Mouse (Mus musculus) neural tube, embryonic 11.5 days (tissue): ENCODE data around the gene Efna5. TPM values are rescaled to one million over a fixed set of nuclear protein-coding genes. Genes with fewer than 3 reads are reported as not detected.

ENCODE experiments used
- ATAC-seq: fragments of 200-750 bp; cut with Nextera tagmentation; 2 replicates; pipeline ENCODE4 v1.8.0; 2017; ENCODE audit warnings: moderate number of reproducible peaks, mild to moderate bottlenecking, moderate TSS enrichment, moderate library complexity; ENCODE audit not compliant: insufficient read depth, low FRiP score, low TSS enrichment
- DNase-seq: peaks from one replicate; pipeline ENCODE4 v3.0.0-alpha.2; 2015; ENCODE audit warnings: low spot score
- H3K27ac ChIP-seq: fragments of 300-500 bp; sonication (generic); 2 replicates; pipeline ENCODE4 v1.5.1; 2014; ENCODE audit warnings: low read depth, mild to moderate bottlenecking, low read length
- H3K27me3 ChIP-seq: fragments of 300-500 bp; sonication (generic); 2 replicates; pipeline ENCODE4 v1.6.1; 2014; ENCODE audit warnings: mild to moderate bottlenecking, low read length, mixed read lengths; ENCODE audit not compliant: control insufficient read depth, insufficient read depth
- H3K36me3 ChIP-seq: fragments of 300-500 bp; sonication (generic); 2 replicates; pipeline ENCODE4 v1.6.1; 2014; ENCODE audit warnings: mild to moderate bottlenecking, low read length, moderate library complexity, mixed read lengths; ENCODE audit not compliant: control insufficient read depth, insufficient read depth
- H3K4me1 ChIP-seq: fragments of 300-500 bp; sonication (generic); 2 replicates; pipeline ENCODE4 v1.6.1; 2014; ENCODE audit warnings: low read length, mixed read lengths; ENCODE audit not compliant: control insufficient read depth, insufficient read depth
- H3K4me2 ChIP-seq: fragments of 300-500 bp; sonication (generic); 2 replicates; pipeline ENCODE4 v1.6.1; 2014; ENCODE audit warnings: low read depth, mild to moderate bottlenecking, moderate library complexity
- H3K4me3 ChIP-seq: fragments of 300-500 bp; sonication (generic); 2 replicates; pipeline ENCODE4 v1.5.1; 2014; ENCODE audit warnings: low read depth, low read length
- H3K9ac ChIP-seq: fragments of 300-500 bp; sonication (generic); 2 replicates; pipeline ENCODE4 v1.6.1; 2014; ENCODE audit warnings: mild to moderate bottlenecking, low read length
- H3K9me3 ChIP-seq: fragments of 300-500 bp; sonication (generic); 2 replicates; pipeline ENCODE4 v1.6.1; 2016; ENCODE audit warnings: low read length; ENCODE audit not compliant: control insufficient read depth
- WGBS: fragments of 180-500 bp; shearing (Covaris S2); extraction: QIAGEN DNeasy Blood & Tissue Kit; methylation state at CpG from one replicate; pipeline ENCODE4 v1.1.7; 2014; 5-methylcytosine and 5-hydroxymethylcytosine counted together
- polyA plus RNA-seq: library from polyadenylated mRNA; unstranded; fragments of >200 nt; fragmentation: Nextera tagmentation; extraction: Ambion mirVana; gene quantifications from 2 replicates; pipeline ENCODE4 v1.2.1, GENCODE M21; 2014

Efna5 gene
- polyA plus RNA-seq, 1 experiment from 2014 or later = 40.1 TPM

GRCm38 (mm10) chr17:62720740-62721450, 160.2 kb downstream of the Efna5 start:
- Histone ChIP-seq H3K27me3 (no peaks in the 10 kb centered on the region), H3K27ac (no peak overlapping the region), H3K9ac (no peak overlapping the region), H3K4me1 (no peaks in the 10 kb centered on the region), H3K4me3 (no peak overlapping the region), H3K36me3 (no peaks in the 10 kb centered on the region), H3K9me3 (no peaks in the 10 kb centered on the region), H3K4me2 (no peak overlapping the region)
- no peak for ATAC-seq
- WGBS = 72% methylated on average over 20 of the region's 20 CpGs
- no peak for DNase-seq

GRCm38 (mm10) chr17:62717426-62718131, 163.5 kb downstream of the Efna5 start:
- Histone ChIP-seq H3K4me1 (no peaks in the 10 kb centered on the region), H3K9ac (no peak overlapping the region), H3K27me3 (no peaks in the 10 kb centered on the region), H3K9me3 (no peaks in the 10 kb centered on the region), H3K4me3 (no peak overlapping the region), H3K27ac (no peak overlapping the region), H3K36me3 (no peaks in the 10 kb centered on the region), H3K4me2 (no peak overlapping the region)
- ATAC-seq (no peak), DNase-seq (no peak)
- 36% methylated on average over 12 of the region's 12 CpGs for WGBS

- no peak overlapping the region for H3K27ac ChIP-seq
- no peak overlapping the region for H3K4me2 ChIP-seq
- WGBS = 97% methylated on average over 3 of the region's 3 CpGs
- no peak overlapping the region for H3K9ac ChIP-seq
- DNase-seq (no peak), ATAC-seq (no peak)
- no peaks in the 10 kb centered on the region for H3K4me1 ChIP-seq
- no peaks in the 10 kb centered on the region for H3K9me3 ChIP-seq
- H3K27me3 ChIP-seq = no peaks in the 10 kb centered on the region
- H3K4me3 ChIP-seq = no peak overlapping the region
- no peaks in the 10 kb centered on the region for H3K36me3 ChIP-seq
Measured at GRCm38 (mm10) chr17:62713455-62713854, 167.7 kb downstream of the Efna5 start.

GRCm38 (mm10) chr17:62706418-62706817, 174.7 kb downstream of the Efna5 start:
- no peaks in the 10 kb centered on the region for H3K27me3 ChIP-seq
- no peak overlapping the region for H3K4me2 ChIP-seq
- no peak for DNase-seq
- no peak for ATAC-seq
- no peaks in the 10 kb centered on the region for H3K36me3 ChIP-seq
- no peak overlapping the region for H3K9ac ChIP-seq
- WGBS = 59% methylated on average over 6 of the region's 6 CpGs
- H3K4me1 ChIP-seq = no peaks in the 10 kb centered on the region; the same call in 1 of the 2 replicates
- no peak overlapping the region for H3K27ac ChIP-seq
- no peak overlapping the region for H3K4me3 ChIP-seq
- no peaks in the 10 kb centered on the region for H3K9me3 ChIP-seq

GRCm38 (mm10) chr17:62702020-62702814, 178.9 kb downstream of the Efna5 start:
- Histone ChIP-seq H3K9me3 (no peaks in the 10 kb centered on the region), H3K36me3 (no peaks in the 10 kb centered on the region), H3K27ac (no peak overlapping the region), H3K4me1 (peaks cover 3% of the 10 kb centered on the region; the same call in 1 of the 2 replicates), H3K9ac (no peak overlapping the region), H3K4me2 (no peak overlapping the region), H3K4me3 (no peak overlapping the region), H3K27me3 (no peaks in the 10 kb centered on the region)
- no peak for ATAC-seq
- WGBS = 60% methylated on average over 9 of the region's 9 CpGs
- DNase-seq = no peak

GRCm38 (mm10) chr17:62700791-62701602, 180.1 kb downstream of the Efna5 start:
- 46% methylated on average over 9 of the region's 9 CpGs for WGBS
- Histone ChIP-seq H3K4me2 (no peak overlapping the region), H3K9ac (no peak overlapping the region), H3K9me3 (no peaks in the 10 kb centered on the region), H3K4me3 (no peak overlapping the region), H3K36me3 (no peaks in the 10 kb centered on the region), H3K27ac (no peak overlapping the region), H3K27me3 (no peaks in the 10 kb centered on the region), H3K4me1 (peaks cover 3% of the 10 kb centered on the region; the same call in 1 of the 2 replicates)
- ATAC-seq = no peak
- DNase-seq = no peak

GRCm38 (mm10) chr17:62694958-62695437, 186.1 kb downstream of the Efna5 start:
- no peaks in the 10 kb centered on the region; the same call in 1 of the 2 replicates for H3K4me1 ChIP-seq
- H3K9me3 ChIP-seq = no peaks in the 10 kb centered on the region
- no peaks in the 10 kb centered on the region for H3K36me3 ChIP-seq
- no peak overlapping the region for H3K4me3 ChIP-seq
- H3K27me3 ChIP-seq = no peaks in the 10 kb centered on the region
- no peak overlapping the region for H3K4me2 ChIP-seq
- H3K9ac ChIP-seq = no peak overlapping the region
- H3K27ac ChIP-seq = no peak overlapping the region
- DNase-seq (no peak), ATAC-seq (no peak)
- WGBS = 75% methylated on average over 9 of the region's 9 CpGs

- H3K27ac ChIP-seq = no peak overlapping the region
- H3K9ac ChIP-seq = no peak overlapping the region
- no peaks in the 10 kb centered on the region for H3K36me3 ChIP-seq
- WGBS = 55% methylated on average over 4 of the region's 4 CpGs
- no peak overlapping the region for H3K4me3 ChIP-seq
- DNase-seq = no peak
- no peak for ATAC-seq
- no peak overlapping the region for H3K4me2 ChIP-seq
- no peaks in the 10 kb centered on the region for H3K9me3 ChIP-seq
- no peaks in the 10 kb centered on the region; the same call in 1 of the 2 replicates for H3K4me1 ChIP-seq
- H3K27me3 ChIP-seq = no peaks in the 10 kb centered on the region
Measured at GRCm38 (mm10) chr17:62692242-62692641, 188.9 kb downstream of the Efna5 start.
